Mouse (Mus musculus): ENCODE measurements at regions not wholly inside any gene's neighbourhood (a gene's known extent, or its start where the extent isn't known, plus 50 kb on each side); places are given as distances from the start of the nearest gene placed in this dataset.

- Histone ChIP-seq H3K4me3 (no peak overlapping the region), H3K27me3 (replicated peaks) (no peaks in the 10 kb centered on the region), H3K36me3 (no peaks in the 10 kb centered on the region), H3K4me2 (no peak overlapping the region), H3K9ac (no peak overlapping the region), H3K9me3 (replicated peaks) (no peaks in the 10 kb centered on the region), H3K27ac (ENCODE audit: poor library complexity, severe bottlenecking) (no peak overlapping the region), H3K4me1 (replicated peaks) (peaks cover 3% of the 10 kb centered on the region; the same call in 1 of the 2 replicates)
- no peak for ATAC-seq (ENCODE audit: insufficient number of reproducible peaks, low FRiP score)
- WGBS = 72% methylated on average over 6 of the region's 6 CpGs
Observed at GRCm38 (mm10) chr1:71945070-71945469, 267.0 kb downstream of the Mreg start.

DNA sequence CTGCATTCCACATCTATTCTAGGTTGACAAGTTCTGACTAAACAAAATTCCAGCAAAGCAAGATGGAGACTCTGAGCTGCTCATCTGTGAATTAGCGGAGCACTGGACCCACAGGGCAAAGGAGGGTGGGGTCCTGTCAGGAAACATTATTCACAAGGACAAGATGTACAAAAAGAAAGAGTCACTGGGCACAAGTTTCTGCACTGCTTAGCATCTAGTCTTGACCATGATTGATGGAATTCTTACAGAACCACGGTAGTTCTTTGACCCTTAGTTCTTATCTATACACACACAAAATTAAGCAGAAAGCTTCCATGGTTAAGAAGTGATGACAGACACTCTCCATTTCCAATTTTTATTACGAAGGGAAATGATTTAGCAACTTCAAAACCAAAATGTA is 267.6 kb downstream of the Mreg start:
- no peak for ATAC-seq (ENCODE audit: insufficient number of reproducible peaks, low FRiP score)
- no peaks in the 10 kb centered on the region for H3K36me3 ChIP-seq
- H3K27me3 ChIP-seq (replicated peaks) = no peaks in the 10 kb centered on the region
- no peak overlapping the region for H3K4me2 ChIP-seq
- H3K4me3 ChIP-seq = no peak overlapping the region
- peaks cover 3% of the 10 kb centered on the region; the same call in 1 of the 2 replicates for H3K4me1 ChIP-seq (replicated peaks)
- 42% methylated on average over 3 of the region's 3 CpGs for WGBS
- no peak overlapping the region for H3K27ac ChIP-seq (ENCODE audit: poor library complexity, severe bottlenecking)
- no peaks in the 10 kb centered on the region for H3K9me3 ChIP-seq (replicated peaks)
- H3K9ac ChIP-seq = no peak overlapping the region

- no peak overlapping the region for H3K4me3 ChIP-seq
- H3K36me3 ChIP-seq = no peaks in the 10 kb centered on the region
- peaks cover 6% of the 10 kb centered on the region for H3K4me1 ChIP-seq (replicated peaks)
- H3K9ac ChIP-seq = no peak overlapping the region
- H3K4me2 ChIP-seq = no peak overlapping the region
- H3K9me3 ChIP-seq (replicated peaks) = no peaks in the 10 kb centered on the region
- no peaks in the 10 kb centered on the region for H3K27me3 ChIP-seq (replicated peaks)
- H3K27ac ChIP-seq (ENCODE audit: poor library complexity, severe bottlenecking) = no peak overlapping the region
- no peak for ATAC-seq (ENCODE audit: insufficient number of reproducible peaks, low FRiP score)
Observed at GRCm38 (mm10) chr1:71942145-71942544, 270.0 kb downstream of the Mreg start.

GRCm38 (mm10) chr1:71941688-71942087 is 270.4 kb downstream of the Mreg start:
- H3K9ac ChIP-seq = no peak overlapping the region
- H3K9me3 ChIP-seq (replicated peaks) = no peaks in the 10 kb centered on the region
- H3K4me2 ChIP-seq = no peak overlapping the region
- ATAC-seq (ENCODE audit: insufficient number of reproducible peaks, low FRiP score) = no peak
- no peak overlapping the region for H3K27ac ChIP-seq (ENCODE audit: poor library complexity, severe bottlenecking)
- WGBS = 59% methylated on average over 4 of the region's 4 CpGs
- H3K36me3 ChIP-seq = no peaks in the 10 kb centered on the region
- no peak overlapping the region for H3K4me3 ChIP-seq
- peaks cover 10% of the 10 kb centered on the region for H3K4me1 ChIP-seq (replicated peaks)
- no peaks in the 10 kb centered on the region for H3K27me3 ChIP-seq (replicated peaks)

DNA sequence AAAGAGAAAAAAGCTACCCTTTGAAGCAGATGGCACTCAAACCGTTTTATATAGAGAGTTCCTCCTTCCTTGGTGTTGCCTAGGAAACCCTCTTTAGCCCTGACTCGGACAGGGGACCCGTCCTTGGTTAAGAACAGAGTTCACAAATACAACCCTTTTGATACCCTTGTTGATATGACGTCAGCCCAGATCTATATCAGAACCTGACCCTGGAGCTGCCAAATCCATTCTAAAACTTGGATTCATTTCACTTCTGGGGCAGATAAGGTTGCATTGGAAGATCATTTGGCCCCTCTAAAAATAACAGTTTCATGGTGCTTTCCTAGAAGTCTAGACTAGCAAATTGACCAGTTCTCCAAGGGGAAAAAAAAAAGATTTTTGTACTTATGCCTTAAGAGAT is 271.2 kb downstream of the Mreg start:
- no peak overlapping the region for H3K4me2 ChIP-seq
- H3K9me3 ChIP-seq (replicated peaks) = no peaks in the 10 kb centered on the region
- H3K36me3 ChIP-seq = no peaks in the 10 kb centered on the region
- no peak overlapping the region for H3K4me3 ChIP-seq
- no peak overlapping the region for H3K27ac ChIP-seq (ENCODE audit: poor library complexity, severe bottlenecking)
- peaks cover 16% of the 10 kb centered on the region for H3K4me1 ChIP-seq (replicated peaks)
- no peaks in the 10 kb centered on the region for H3K27me3 ChIP-seq (replicated peaks)
- WGBS = 56% methylated on average over 4 of the region's 4 CpGs
- H3K9ac ChIP-seq = no peak overlapping the region
- no peak for ATAC-seq (ENCODE audit: insufficient number of reproducible peaks, low FRiP score)

GRCm38 (mm10) chr1:71938323-71939007 is 273.6 kb downstream of the Mreg start:
- H3K4me1 ChIP-seq (replicated peaks) = peaks cover 16% of the 10 kb centered on the region
- 45% methylated on average over 12 of the region's 12 CpGs for WGBS
- no peak overlapping the region for H3K9ac ChIP-seq
- no peak for ATAC-seq (ENCODE audit: insufficient number of reproducible peaks, low FRiP score)
- H3K4me3 ChIP-seq = no peak overlapping the region
- H3K4me2 ChIP-seq = peak overlapping the region; percentile 47
- no peaks in the 10 kb centered on the region for H3K9me3 ChIP-seq (replicated peaks)
- no peaks in the 10 kb centered on the region for H3K27me3 ChIP-seq (replicated peaks)
- H3K27ac ChIP-seq (ENCODE audit: poor library complexity, severe bottlenecking) = no peak overlapping the region
- no peaks in the 10 kb centered on the region for H3K36me3 ChIP-seq

DNA sequence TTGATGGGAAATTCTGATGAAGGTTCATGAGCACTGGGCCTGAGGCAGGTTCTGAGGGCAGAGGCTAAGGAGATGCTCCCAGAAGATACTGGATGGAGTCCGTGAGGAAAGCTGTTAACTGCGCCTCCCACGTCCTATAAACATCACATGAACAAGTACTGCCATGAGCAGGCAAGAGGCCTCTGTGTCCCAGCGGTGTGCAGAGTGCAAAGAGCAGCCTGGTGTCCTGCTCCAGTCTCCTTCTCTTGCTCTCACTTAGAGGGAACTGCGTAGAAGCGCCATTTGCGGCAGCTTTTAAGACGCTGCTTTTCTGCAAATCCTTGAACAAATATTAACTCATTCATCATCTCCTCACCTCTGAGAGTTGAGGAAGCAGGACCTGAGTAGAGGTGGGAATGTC is 274.2 kb downstream of the Mreg start:
- Histone ChIP-seq H3K9me3 (replicated peaks) (no peaks in the 10 kb centered on the region), H3K4me2 (peak overlapping the region; percentile 47), H3K9ac (no peak overlapping the region), H3K36me3 (no peaks in the 10 kb centered on the region), H3K4me1 (replicated peaks) (peaks cover 16% of the 10 kb centered on the region), H3K27ac (ENCODE audit: poor library complexity, severe bottlenecking) (no peak overlapping the region), H3K27me3 (replicated peaks) (no peaks in the 10 kb centered on the region), H3K4me3 (no peak overlapping the region)
- WGBS = 39% methylated on average over 8 of the region's 8 CpGs
- ATAC-seq (ENCODE audit: insufficient number of reproducible peaks, low FRiP score) = no peak

- Histone ChIP-seq H3K27me3 (replicated peaks) (no peaks in the 10 kb centered on the region), H3K36me3 (no peaks in the 10 kb centered on the region), H3K4me1 (replicated peaks) (peaks cover 18% of the 10 kb centered on the region), H3K27ac (ENCODE audit: poor library complexity, severe bottlenecking) (no peak overlapping the region), H3K4me2 (no peak overlapping the region), H3K9me3 (replicated peaks) (no peaks in the 10 kb centered on the region), H3K4me3 (no peak overlapping the region), H3K9ac (no peak overlapping the region)
- no peak for ATAC-seq (ENCODE audit: insufficient number of reproducible peaks, low FRiP score)
- WGBS = 44% methylated on average over 3 of the region's 3 CpGs
Observed at GRCm38 (mm10) chr1:71937168-71937567, 274.9 kb downstream of the Mreg start.

DNA sequence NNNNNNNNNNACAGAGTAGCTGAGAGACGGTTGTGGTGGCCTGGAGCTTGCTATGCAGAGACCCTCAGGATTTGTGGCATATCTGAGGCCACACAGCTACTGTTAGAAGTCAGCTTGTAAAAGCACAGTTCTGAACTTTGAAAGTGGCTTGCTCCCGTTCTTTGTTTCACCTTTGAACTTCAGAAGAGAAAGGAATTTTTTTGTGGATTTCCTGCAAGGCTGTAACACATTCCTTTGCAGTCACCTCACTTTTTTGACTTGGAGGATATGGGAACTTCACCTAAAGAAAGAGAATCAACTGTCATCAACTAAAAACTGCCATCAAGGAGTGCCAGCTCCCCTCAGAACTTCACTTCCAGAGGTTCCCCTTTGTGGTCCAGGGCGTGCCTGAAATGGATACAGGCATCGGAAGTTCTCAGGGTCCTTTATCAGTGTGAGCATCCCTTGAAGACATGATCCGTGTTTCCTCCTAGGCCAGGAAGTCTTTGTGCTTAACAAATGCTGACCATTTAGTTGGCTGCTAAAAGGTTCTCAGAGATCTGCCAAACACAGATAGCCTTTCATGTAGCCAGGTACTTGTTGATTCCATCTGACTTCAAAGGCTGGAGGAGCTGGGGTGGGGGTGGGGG is 275.5 kb downstream of the Mreg start:
- H3K4me3 ChIP-seq = no peak overlapping the region
- no peaks in the 10 kb centered on the region for H3K9me3 ChIP-seq (replicated peaks)
- H3K27me3 ChIP-seq (replicated peaks) = no peaks in the 10 kb centered on the region
- no peak overlapping the region for H3K27ac ChIP-seq (ENCODE audit: poor library complexity, severe bottlenecking)
- no peak overlapping the region for H3K4me2 ChIP-seq
- peaks cover 19% of the 10 kb centered on the region for H3K4me1 ChIP-seq (replicated peaks)
- no peak for ATAC-seq (ENCODE audit: insufficient number of reproducible peaks, low FRiP score)
- H3K9ac ChIP-seq = no peak overlapping the region
- WGBS = 19% methylated on average over 5 of the region's 5 CpGs
- no peaks in the 10 kb centered on the region for H3K36me3 ChIP-seq

DNA sequence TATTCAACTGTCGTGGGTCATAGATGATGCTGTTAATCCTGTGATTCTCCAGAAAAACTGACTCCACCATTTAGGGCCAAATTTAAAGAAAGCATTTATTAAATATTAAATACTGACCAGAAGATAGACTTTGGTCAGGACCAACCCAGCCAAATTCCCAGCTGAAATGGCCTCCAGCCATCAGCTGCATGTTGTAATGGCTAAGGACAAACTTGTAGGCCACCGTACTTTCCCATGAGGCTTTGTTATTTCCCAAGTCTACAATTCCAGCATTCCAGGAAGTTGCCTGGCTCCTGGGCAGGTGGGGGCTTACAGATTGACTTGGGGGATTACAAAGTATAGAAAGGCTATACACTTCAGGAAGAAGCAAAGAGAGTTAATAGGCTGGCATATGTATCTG is 272.5 kb upstream of the Fn1 start:
- Histone ChIP-seq H3K4me3 (no peak overlapping the region), H3K4me2 (no peak overlapping the region), H3K9ac (no peak overlapping the region), H3K36me3 (no peaks in the 10 kb centered on the region), H3K9me3 (replicated peaks) (no peaks in the 10 kb centered on the region), H3K4me1 (replicated peaks) (no peaks in the 10 kb centered on the region), H3K27me3 (replicated peaks) (no peaks in the 10 kb centered on the region), H3K27ac (ENCODE audit: poor library complexity, severe bottlenecking) (no peak overlapping the region)
- WGBS = 82% methylated on average over 2 of the region's 2 CpGs
- no peak for ATAC-seq (ENCODE audit: insufficient number of reproducible peaks, low FRiP score)

DNA sequence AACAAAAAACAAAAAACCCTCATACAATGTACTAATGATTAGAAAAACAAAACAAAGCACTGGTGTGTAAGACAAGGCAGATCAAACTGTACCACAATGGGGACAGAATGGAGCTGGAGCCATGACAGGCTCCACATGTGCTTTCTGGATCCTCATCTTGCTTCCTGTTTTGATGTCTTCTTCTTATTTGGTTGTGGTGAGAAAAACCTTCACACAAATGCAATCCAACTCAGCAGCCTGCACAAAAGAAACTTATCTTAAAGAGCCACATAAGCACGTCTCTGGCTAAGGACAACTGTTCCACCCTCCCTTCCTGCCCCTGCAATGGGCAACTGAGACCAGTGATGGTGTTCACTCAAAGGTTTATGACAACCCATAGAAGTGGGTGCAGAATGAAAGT is 271.9 kb upstream of the Fn1 start:
- Histone ChIP-seq H3K9me3 (replicated peaks) (no peaks in the 10 kb centered on the region), H3K4me2 (no peak overlapping the region), H3K9ac (no peak overlapping the region), H3K27ac (ENCODE audit: poor library complexity, severe bottlenecking) (no peak overlapping the region), H3K4me3 (no peak overlapping the region), H3K4me1 (replicated peaks) (no peaks in the 10 kb centered on the region), H3K27me3 (replicated peaks) (no peaks in the 10 kb centered on the region), H3K36me3 (no peaks in the 10 kb centered on the region)
- no peak for ATAC-seq (ENCODE audit: insufficient number of reproducible peaks, low FRiP score)
- 49% methylated on average over 1 of the region's 1 CpGs for WGBS

GRCm38 (mm10) chr1:71923731-71924130 is 270.7 kb upstream of the Fn1 start:
- no peak overlapping the region for H3K27ac ChIP-seq (ENCODE audit: poor library complexity, severe bottlenecking)
- ATAC-seq (ENCODE audit: insufficient number of reproducible peaks, low FRiP score) = no peak
- no peaks in the 10 kb centered on the region for H3K36me3 ChIP-seq
- H3K9ac ChIP-seq = no peak overlapping the region
- no peak overlapping the region for H3K4me2 ChIP-seq
- H3K9me3 ChIP-seq (replicated peaks) = no peaks in the 10 kb centered on the region
- WGBS = 45% methylated on average over 3 of the region's 3 CpGs
- H3K4me1 ChIP-seq (replicated peaks) = no peaks in the 10 kb centered on the region
- no peaks in the 10 kb centered on the region for H3K27me3 ChIP-seq (replicated peaks)
- H3K4me3 ChIP-seq = no peak overlapping the region

Data from heart, embryonic 12.5 days (tissue).